Mouse (Mus musculus) testis, postnatal 10 days (tissue): ENCODE measurements around the gene Slk.
A peak's percentile ranks its signal among the peaks of the same experiment; 100 is the strongest.
"Not testable (repeated sequence)": the region's sequence is repeated elsewhere in the genome, so short reads cannot be mapped to it uniquely, and the experiment has no call there.

Source experiments
- DNase-seq: peaks from one replicate; pipeline ENCODE4 v3.0.0; 2021; ENCODE audit warnings: low spot score

Gene Slk

GRCm38 (mm10) chr19:47571981-47572380 lies 7.5 kb upstream of the Slk start:
- not testable (repeated sequence) for DNase-seq

DNA sequence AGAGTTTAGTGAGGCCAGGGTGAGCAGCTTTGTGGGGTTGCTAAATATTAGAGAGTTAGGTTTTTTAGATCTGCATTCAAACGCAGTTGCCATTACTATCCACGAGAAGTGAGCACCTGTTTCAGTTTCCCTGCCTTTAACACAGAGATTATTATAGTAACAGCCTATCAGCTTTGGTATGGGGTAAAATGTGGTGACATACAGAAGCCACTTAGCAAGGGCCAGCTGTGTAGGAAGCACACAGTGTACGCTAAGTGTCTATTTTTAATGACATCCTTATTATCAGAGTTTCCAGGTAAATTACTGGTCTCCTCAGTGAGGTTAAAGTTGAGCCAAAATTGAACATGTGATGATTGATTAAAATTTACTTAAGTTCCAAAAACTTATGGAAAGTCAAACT lies 5.8 kb upstream of the Slk start:
- no peak for DNase-seq

DNA sequence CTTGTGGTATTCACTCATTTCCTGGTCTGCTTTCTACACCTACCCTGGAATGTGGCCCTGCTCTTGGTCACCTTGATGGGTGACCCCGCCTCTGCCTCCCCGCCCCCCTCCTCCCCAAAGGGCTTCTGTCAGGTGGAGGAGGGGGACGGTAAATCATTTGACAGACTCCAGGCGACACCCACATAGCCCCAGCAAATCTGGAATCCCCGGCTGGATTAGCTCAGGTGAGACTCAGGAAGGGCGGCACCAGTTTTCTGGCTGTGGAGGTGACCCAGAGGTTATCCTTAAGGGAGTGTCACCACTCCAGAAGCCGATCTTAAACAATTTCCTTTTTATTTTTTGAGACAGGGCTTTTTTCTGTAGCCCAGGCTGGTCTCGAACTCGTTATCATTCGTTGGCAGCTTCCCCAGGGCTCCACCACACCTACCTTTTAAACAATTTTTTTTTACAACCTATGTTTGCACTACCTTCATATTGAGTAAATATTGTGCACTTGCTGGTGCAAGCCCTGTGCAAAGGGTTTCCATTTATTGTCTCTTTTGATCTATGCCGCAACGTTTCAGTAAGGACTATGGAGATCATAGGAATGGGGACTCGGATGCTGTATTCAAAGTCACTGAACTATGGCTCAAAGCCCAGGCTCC lies 775 bp upstream of the Slk start:
- DNase-seq, result no peak

DNA sequence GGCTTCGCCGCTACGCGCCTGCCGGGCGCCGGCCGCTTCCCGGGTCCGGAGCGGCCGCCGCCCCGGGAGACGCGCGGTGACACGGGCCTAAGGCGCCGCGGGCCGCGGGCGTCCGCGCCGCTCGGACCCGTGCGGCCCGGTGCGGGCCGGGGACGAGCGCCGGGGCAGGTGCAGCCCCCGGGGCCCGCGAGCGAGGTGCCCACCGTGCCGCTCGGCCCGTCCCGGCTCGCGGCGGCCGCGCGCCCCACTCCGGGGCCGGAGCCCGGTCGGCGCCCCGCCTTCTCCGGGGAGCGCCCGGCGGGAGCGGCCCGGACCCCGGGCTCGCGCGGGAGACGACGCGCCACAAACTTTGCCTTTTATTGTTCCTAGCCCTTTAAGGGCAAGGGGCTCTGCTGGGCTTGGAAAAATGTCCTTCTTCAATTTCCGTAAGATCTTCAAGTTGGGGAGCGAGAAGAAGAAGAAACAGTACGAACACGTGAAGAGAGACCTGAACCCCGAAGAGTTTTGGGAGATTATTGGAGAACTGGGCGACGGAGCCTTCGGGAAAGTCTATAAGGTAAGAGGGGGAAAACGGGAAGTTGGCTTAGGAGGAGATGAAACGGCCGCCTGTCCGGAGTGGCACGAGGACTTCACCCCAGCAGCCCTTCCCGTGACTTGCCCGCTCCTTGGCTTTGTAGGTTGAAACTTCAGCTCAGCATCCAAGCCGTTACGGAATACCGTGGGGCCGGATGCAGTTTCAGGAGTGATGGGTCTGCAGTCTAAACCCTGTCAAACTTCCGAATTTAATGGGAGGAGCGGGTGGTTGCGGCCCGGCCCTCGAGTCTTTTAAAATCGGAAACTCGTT lies 532 bp downstream of the Slk start:
- DNase-seq, result peak; percentile 55

DNA sequence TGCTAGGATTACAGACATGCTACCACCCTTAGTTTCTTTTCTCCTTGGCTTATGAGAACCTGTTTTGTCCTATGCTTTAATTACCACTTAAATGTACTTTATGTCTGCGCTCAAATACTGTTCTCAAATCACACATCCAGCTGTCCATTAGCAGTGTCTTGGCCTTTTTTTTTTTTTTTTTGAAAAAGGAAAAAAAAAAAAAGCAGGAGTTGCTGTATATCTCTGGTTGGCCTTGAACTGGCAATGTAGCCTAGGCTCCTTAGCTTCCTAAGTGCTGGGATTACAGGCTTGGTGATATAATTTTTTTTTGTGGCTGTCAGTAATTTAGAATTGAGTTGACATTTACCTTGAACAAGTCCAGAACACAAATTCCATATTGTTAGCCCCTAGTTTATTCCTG lies 6.3 kb downstream of the Slk start:
- no peak for DNase-seq

- DNase-seq, result no peak
Observed at GRCm38 (mm10) chr19:47587009-47587408, 7.5 kb downstream of the Slk start.

- no peak for DNase-seq
Observed at GRCm38 (mm10) chr19:47608513-47608912, 29.0 kb downstream of the Slk start.

DNA sequence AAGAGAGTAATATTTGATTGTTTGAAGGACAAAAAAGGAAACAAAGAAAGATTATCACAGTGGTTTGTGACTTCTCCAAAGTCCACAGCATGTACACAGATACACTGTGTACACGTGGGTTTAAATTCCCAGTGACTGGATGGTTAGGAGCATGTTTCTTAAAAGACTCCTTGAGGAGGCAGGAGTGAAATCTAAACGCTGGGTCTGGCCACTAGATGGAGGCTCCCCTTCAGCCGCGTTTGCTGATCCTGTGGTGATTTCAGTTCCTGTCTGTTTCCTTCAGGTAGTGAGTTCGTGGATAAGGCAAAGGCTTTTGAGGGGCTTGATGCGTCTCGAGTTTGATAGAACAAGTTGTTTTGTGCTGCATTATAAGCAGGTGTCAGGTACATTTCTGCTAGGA lies 34.0 kb downstream of the Slk start:
- no peak for DNase-seq

DNA sequence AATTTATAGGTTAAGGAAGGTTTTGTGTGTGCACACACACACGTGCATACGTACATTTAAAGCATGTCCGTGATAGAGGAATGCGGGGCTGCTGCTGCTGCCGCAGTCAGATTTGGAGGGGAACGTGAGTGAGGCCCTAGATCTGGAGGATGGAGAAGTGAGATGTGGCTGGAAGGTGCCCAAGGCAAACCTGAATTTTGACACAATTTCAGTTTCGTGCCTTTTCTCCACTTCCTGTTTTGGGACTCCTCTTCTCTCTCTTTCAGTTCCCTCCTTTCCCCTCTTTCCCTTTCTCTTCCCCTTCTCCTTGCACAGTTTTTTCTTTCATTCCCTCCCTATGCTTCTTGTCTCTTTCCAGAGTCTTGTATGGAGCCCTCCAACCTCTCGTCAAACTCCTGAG lies 42.0 kb downstream of the Slk start:
- DNase-seq, result no peak

DNA sequence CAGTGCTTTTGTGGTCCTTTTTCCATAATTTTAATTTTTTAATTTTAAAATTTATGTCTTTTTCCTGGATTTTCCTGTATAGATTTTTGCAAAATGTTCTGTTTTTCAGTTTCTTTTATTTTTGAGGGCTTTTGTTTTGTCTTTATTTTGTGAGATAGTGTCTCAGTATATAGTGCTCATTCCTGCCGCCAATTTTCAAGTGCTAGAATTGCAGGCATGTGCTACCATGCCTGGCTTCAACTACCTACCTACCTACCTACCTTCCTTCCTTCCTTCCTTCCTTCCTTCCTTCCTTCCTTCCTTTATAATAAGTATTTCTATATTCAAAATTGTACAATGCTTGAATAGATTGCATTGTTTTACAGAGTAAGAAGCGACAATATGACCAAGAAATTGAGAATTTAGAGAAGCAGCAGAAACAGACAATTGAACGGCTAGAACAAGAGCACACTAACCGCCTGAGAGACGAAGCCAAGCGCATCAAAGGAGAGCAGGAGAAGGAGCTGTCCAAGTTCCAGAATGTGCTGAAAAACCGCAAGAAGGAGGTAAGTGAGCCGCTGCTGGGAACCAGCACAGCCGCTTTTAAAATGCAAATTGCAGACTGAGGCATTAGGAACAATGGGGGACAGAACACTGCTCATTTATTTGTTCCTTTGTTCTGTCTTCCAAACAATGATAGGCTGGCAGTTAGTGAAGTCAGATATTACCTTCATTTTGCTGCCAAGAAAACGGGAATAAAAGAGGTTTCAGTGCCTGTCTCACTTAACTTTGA lies 45.6 kb downstream of the Slk start:
- no peak for DNase-seq

DNA sequence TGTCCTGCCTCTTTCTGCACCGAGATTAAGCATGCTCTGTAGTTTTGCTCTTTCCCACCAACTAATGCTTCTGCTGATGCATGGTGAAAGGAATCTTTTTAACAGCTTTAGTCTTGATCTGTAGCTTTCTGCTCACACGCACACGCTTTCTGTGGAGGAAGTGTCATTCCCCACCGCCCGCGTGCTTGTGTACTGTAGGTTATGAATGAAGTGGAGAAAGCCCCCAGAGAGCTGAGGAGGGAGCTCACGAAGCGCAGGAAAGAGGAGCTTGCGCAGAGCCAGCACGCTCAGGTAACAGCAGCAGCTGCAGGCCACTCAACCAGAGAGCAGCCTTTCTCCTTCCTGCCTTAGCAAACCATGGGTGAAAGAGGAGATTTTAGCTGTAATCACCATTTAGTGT lies 48.0 kb downstream of the Slk start:
- no peak for DNase-seq

DNA sequence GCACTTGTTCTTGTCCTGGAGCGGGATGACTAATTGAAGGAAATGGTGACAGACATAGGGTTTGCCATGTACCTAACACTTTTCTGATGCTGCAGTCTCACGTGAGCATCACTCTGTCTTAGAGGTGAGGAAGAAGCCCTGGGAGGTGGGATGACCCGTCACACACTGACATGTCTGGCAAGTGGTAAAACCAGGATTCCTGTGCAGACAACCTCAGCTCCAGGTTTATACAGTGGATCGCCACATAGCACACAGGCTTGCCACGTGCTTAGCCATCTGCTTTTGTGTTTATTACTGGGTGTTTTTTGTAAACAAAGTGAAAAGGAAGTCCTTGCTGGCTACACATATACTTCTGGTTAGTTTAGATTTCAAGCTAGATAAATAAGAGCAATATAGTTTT lies 49.6 kb downstream of the Slk start:
- no peak for DNase-seq

- no peak for DNase-seq
Observed at GRCm38 (mm10) chr19:47630381-47630780, 50.9 kb downstream of the Slk start.

GRCm38 (mm10) chr19:47631799-47632198 lies 52.3 kb downstream of the Slk start:
- DNase-seq, result no peak

GRCm38 (mm10) chr19:47635380-47635779 lies 55.9 kb downstream of the Slk start:
- DNase-seq, result no peak

- no peak for DNase-seq
Observed at GRCm38 (mm10) chr19:47643910-47644309, 64.4 kb downstream of the Slk start.

- DNase-seq, result peak; percentile 61
Observed at GRCm38 (mm10) chr19:47645583-47645982, 66.1 kb downstream of the Slk start.

- no peak for DNase-seq
Observed at GRCm38 (mm10) chr19:47646508-47647120, 67.1 kb downstream of the Slk start.

- no peak for DNase-seq
Observed at GRCm38 (mm10) chr19:47649071-47649470, 69.6 kb downstream of the Slk start.

GRCm38 (mm10) chr19:47650366-47651159 lies 71.1 kb downstream of the Slk start:
- DNase-seq, result no peak

- no peak for DNase-seq
Observed at GRCm38 (mm10) chr19:47651160-47651480, 71.6 kb downstream of the Slk start.

DNA sequence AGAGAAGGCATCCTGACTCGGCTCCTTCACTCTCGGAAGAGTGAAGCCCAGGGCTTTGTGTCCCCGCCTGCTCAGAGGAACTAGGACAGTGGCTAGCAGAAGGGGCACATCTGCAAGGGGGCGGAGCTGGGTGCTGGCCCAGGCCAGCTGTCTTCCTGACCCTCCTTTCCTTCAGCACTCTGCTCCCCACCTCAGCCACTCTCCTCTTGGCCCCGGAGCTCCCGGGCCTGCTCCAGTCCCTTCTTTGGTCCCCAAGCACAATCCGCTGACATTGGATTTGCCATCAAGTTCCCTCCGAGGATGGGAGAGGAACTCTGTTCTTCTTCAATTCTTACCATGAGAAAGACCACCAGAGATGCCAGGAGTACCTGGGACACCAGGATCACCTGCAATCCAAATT lies 72.8 kb downstream of the Slk start:
- DNase-seq, result peak; percentile 46
